In the genomic region with DNA sequence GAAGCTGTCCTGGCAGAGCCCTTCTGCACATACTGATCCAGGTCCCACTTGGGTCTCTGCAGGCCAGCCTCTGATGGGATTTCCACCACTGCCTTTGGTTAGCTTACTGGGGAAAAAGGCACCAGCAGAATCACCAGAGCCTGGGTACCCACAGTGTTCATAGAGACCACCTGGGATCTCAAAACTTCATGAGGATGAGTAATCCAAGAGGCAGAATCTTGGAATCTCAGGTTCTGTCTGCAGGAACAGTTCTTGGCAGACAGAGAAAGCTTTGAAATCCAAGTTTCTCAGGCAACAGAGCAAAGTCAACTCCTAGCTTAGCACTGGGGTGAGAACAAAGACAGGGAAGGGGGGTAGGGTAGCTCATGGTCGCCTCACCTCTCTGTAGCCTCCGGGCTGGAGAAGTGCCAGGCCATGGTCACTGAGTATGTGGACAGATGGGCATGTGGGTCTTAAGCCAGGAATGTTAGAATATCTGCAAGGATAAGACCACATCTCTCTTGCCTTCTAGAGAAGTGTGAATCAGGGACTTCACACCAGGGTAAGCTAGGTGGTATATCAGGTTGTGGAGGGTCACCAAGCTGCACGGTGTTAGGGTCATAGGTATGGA, we compare ENCODE assay signal across 18 mouse cellular contexts.
DNase-seq lines count a peak whose midpoint lies in the region.
"Had no signal": no experiment of that assay in that cellular context is flagged by ENCODE, and none has a peak within 500 bp of the region (broad histone marks: within the 10 kb centered on the region; RNA-seq: fewer than 3 reads in every experiment).

No protein-coding gene starts in this region.

- peak; percentile 33 to 61 for DNase-seq in frontal cortex, adult 2 months (ENCODE audit: extremely low spot score in 1 of 2, low spot score in 1 of 2)
- DNase-seq in frontal cortex, postnatal 14 days (ENCODE audit: low spot score in 2 of 2): no peak
- DNase-seq in kidney, postnatal 36 days: peak; percentile 12 to 43
- no peak for DNase-seq in kidney, postnatal 4 days
- peak; percentile 28 for DNase-seq in right cerebral cortex, postnatal 14 days
- no peak for DNase-seq in right cerebral cortex, postnatal 10 days (ENCODE audit: low spot score in 2 of 2)
- peak; percentile 62 for DNase-seq in left cerebral cortex, postnatal 4 days
- DNase-seq: adrenal gland, postnatal 25 days; cerebellum, adult 18-20 months; embryo, embryonic 11 days; gastrocnemius, postnatal 25 days; heart, adult 11 months; kidney, adult 2 months; liver, embryonic 13.5 days; lung, adult 18-20 months; lung, postnatal 4 days; thymus, adult 2 months; thymus, postnatal 36 days had no signal

- intact Hi-C loops in left cerebral cortex, postnatal 4 days (cut with DNase I): no loop called here

Comparison
In these comparisons a context has a peak if more than half of its experiments do, and no peak if none do; other contexts are left out.
1. DNase-seq: peak in frontal cortex, adult 2 months (2 of 2), kidney, postnatal 36 days (2 of 2), right cerebral cortex, postnatal 14 days (single experiment) and left cerebral cortex, postnatal 4 days (single experiment); none in frontal cortex, postnatal 14 days (0 of 2), kidney, postnatal 4 days (0 of 2) and right cerebral cortex, postnatal 10 days (0 of 2).